Mouse (Mus musculus): ENCODE results near the gene Dcp1a.

Gene Dcp1a

GRCm38 (mm10) chr14:30560803-30561389 lies 81.6 kb downstream of the Dcp1a start:
- no peak for DNase-seq (ENCODE audit: low read depth, low spot score)

GRCm38 (mm10) chr14:30561470-30562187 lies 82.3 kb downstream of the Dcp1a start:
- DNase-seq (ENCODE audit: low read depth, low spot score): no peak

GRCm38 (mm10) chr14:30562343-30562742 lies 83.0 kb downstream of the Dcp1a start:
- no peak for DNase-seq (ENCODE audit: low read depth, low spot score)

- no peak for DNase-seq (ENCODE audit: low read depth, low spot score)
Measured at GRCm38 (mm10) chr14:30564451-30564850, 85.1 kb downstream of the Dcp1a start.

DNA sequence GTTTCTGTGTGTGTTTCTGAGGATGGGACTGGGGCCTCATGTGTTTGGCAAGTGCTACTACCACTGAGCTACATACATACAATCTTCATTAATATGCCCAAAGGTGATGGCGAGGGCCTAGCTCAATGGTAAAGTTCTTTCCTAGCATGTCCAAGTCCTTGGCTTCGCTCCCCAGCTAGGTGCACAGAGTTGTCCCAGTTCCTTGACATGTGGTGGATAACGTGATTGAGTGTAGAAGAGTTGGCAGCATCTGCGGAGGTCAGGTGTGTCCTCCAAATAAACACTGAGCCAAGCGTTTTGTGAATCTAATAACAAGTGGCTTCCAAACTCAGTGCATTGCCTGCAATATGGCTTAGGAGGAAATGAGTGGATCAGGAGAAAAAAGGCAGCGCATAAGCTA lies 87.0 kb downstream of the Dcp1a start:
- DNase-seq (ENCODE audit: low read depth, low spot score): no peak

DNA sequence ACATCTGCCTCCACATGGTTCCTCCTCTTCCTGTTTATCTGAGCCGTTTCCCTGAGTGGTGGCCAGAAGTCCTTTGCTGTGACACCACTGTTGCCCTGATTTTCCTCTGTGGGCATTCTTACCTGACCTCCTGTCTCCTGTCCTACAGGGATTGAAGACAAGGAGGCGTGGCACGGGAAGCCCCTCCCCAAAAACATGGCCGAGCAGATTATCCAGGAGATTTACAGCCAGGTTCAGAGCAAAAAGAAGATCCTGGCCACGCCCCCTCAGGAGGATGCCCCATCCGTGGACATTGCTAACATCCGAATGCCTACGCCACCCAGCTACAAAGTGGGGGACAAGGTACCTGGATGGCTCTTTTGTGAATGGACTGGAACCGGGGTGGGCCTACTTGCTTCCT lies 88.7 kb downstream of the Dcp1a start:
- DNase-seq (ENCODE audit: low read depth, low spot score): no peak

DNA sequence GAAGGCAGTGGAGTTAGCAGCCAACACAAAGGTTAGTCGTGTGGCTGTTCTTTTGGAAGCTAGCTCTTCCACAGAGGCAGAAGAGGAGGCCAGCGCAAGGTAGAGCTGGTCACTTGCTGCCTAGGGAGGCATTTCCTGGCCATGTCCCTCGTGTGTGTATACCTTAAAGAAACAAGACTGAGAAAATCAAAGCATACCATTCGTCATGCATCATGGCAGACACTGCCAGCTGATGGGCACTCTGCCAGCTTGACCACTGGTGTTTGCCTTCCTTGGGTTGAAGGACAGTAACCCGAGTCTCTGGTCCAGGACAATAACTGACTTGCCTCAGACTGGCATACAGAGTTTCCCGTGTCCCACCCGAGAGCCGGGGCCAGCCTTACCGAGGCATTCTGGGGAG lies 91.0 kb downstream of the Dcp1a start:
- DNase-seq (ENCODE audit: low read depth, low spot score): no peak

DNA sequence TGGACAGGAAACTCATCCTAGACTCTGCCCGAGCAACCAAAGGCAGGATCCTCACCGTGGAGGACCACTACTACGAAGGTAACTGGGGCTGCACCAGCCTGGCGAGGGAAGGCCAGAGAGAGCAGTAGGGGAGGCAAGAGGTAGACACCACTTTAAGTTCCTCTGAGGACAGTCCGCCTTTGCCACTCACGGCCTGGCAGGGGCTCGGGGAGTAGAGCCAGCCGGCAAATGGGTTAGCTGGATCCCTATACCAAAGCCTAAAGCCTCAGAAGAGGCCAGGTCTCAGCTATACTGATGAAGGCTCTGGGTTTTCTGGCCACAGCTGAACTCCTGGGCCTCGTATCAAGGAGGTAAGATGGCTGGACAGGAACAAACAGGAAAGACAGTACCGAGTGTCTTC lies 92.9 kb downstream of the Dcp1a start:
- no peak for DNase-seq (ENCODE audit: low read depth, low spot score)

- DNase-seq (ENCODE audit: low read depth, low spot score): no peak
Measured at GRCm38 (mm10) chr14:30573235-30573634, 93.9 kb downstream of the Dcp1a start.

- DNase-seq (ENCODE audit: low read depth, low spot score): peak; percentile 72
Measured at GRCm38 (mm10) chr14:30573983-30574584, 94.7 kb downstream of the Dcp1a start.

GRCm38 (mm10) chr14:30575791-30576190 lies 96.5 kb downstream of the Dcp1a start:
- DNase-seq (ENCODE audit: low read depth, low spot score): no peak

- DNase-seq (ENCODE audit: low read depth, low spot score): no peak
Measured at GRCm38 (mm10) chr14:30576260-30576659, 96.9 kb downstream of the Dcp1a start.
